Mouse (Mus musculus) stomach, embryonic 14.5 days (tissue): ENCODE measurements around the gene Gpd1. TPM values are rescaled to one million over a fixed set of nuclear protein-coding genes. Genes with fewer than 3 reads are reported as not detected.

Experiments
- ATAC-seq: fragments of 200-750 bp; cut with Nextera tagmentation; 2 replicates; pipeline ENCODE4 v1.8.0; 2017; ENCODE audit warnings: low read depth, moderate TSS enrichment; ENCODE audit not compliant: insufficient number of reproducible peaks, insufficient read depth, low FRiP score
- H3K27ac ChIP-seq: fragments of 300-500 bp; sonication (generic); 2 replicates; pipeline ENCODE4 v1.5.1; 2014; ENCODE audit warnings: mild to moderate bottlenecking, low read length, moderate library complexity, mixed read lengths
- H3K27me3 ChIP-seq: fragments of 300-500 bp; sonication (generic); 2 replicates; pipeline ENCODE4 v1.6.1; 2014; ENCODE audit warnings: low read length, control low read depth, mixed read lengths; ENCODE audit not compliant: control insufficient read depth, insufficient read depth
- H3K36me3 ChIP-seq: fragments of 300-500 bp; sonication (generic); 2 replicates; pipeline ENCODE4 v1.6.1; 2014; ENCODE audit warnings: mild to moderate bottlenecking, control low read depth, low read length, moderate library complexity, mixed read lengths; ENCODE audit not compliant: control insufficient read depth, insufficient read depth
- H3K4me1 ChIP-seq: fragments of 300-500 bp; sonication (generic); 2 replicates; pipeline ENCODE4 v1.6.1; 2014; ENCODE audit warnings: low read length, control low read depth, mixed read lengths; ENCODE audit not compliant: control insufficient read depth, insufficient read depth
- H3K4me2 ChIP-seq: fragments of 300-500 bp; sonication (generic); replicated peaks from 2 replicates; pipeline ENCODE4 v1.6.1; 2014; ENCODE audit warnings: low read depth, low read length, control low read depth
- H3K4me3 ChIP-seq: fragments of 300-500 bp; sonication (generic); 2 replicates; pipeline ENCODE4 v1.5.1; 2014; ENCODE audit warnings: low read depth, low read length, control low read depth
- H3K9ac ChIP-seq: fragments of 300-500 bp; sonication (generic); replicated peaks from 2 replicates; pipeline ENCODE4 v1.6.1; 2014; ENCODE audit warnings: low read depth, mild to moderate bottlenecking, control low read depth, low read length, moderate library complexity, mixed read lengths
- H3K9me3 ChIP-seq: fragments of 300-500 bp; sonication (generic); 2 replicates; pipeline ENCODE4 v1.6.1; 2016; ENCODE audit warnings: low read depth, low read length, control low read depth; ENCODE audit not compliant: control insufficient read depth
- WGBS: fragments of 180-500 bp; shearing (Covaris S2); extraction: QIAGEN DNeasy Blood & Tissue Kit; methylation state at CpG from one replicate; pipeline ENCODE4 v1.1.7; 2014; 5-methylcytosine and 5-hydroxymethylcytosine counted together
- polyA plus RNA-seq: library from polyadenylated mRNA; unstranded; fragments of >200 nt; fragmentation: Nextera tagmentation; extraction: Ambion mirVana; gene quantifications from 2 replicates; pipeline ENCODE4 v1.2.1, GENCODE M21; 2014

Gene Gpd1
- polyA plus RNA-seq, 1 experiment from 2014 or later = 0.20 TPM

- Histone ChIP-seq H3K4me3 (no peak overlapping the region), H3K9me3 (no peaks in the 10 kb centered on the region), H3K27me3 (no peaks in the 10 kb centered on the region), H3K4me1 (peaks cover 19% of the 10 kb centered on the region), H3K36me3 (peaks cover 16% of the 10 kb centered on the region; the same call in 1 of the 2 replicates), H3K27ac (no peak overlapping the region), H3K9ac (no peak overlapping the region), H3K4me2 (no peak overlapping the region)
- no peak for ATAC-seq
- 94% methylated on average over 12 of the region's 12 CpGs for WGBS
Observed at GRCm38 (mm10) chr15:99727525-99727924, 10.2 kb downstream of the Gpd1 start.

GRCm38 (mm10) chr15:99728211-99728610 is 10.9 kb downstream of the Gpd1 start:
- no peak overlapping the region for H3K4me3 ChIP-seq
- peaks cover 16% of the 10 kb centered on the region; the same call in 1 of the 2 replicates for H3K36me3 ChIP-seq
- ATAC-seq = no peak
- no peak overlapping the region for H3K27ac ChIP-seq
- no peaks in the 10 kb centered on the region for H3K9me3 ChIP-seq
- H3K9ac ChIP-seq = no peak overlapping the region
- H3K27me3 ChIP-seq = no peaks in the 10 kb centered on the region
- WGBS = 93% methylated on average over 5 of the region's 5 CpGs
- no peak overlapping the region for H3K4me2 ChIP-seq
- H3K4me1 ChIP-seq = peaks cover 19% of the 10 kb centered on the region

GRCm38 (mm10) chr15:99729056-99729783 is 11.9 kb downstream of the Gpd1 start:
- no peak overlapping the region for H3K9ac ChIP-seq
- peaks cover 16% of the 10 kb centered on the region; the same call in 1 of the 2 replicates for H3K36me3 ChIP-seq
- WGBS = 91% methylated on average over 3 of the region's 4 CpGs
- no peak overlapping the region for H3K4me3 ChIP-seq
- H3K9me3 ChIP-seq = no peaks in the 10 kb centered on the region
- ATAC-seq = no peak
- H3K4me2 ChIP-seq = no peak overlapping the region
- H3K27me3 ChIP-seq = no peaks in the 10 kb centered on the region
- peaks cover 10% of the 10 kb centered on the region for H3K4me1 ChIP-seq
- H3K27ac ChIP-seq = no peak overlapping the region

GRCm38 (mm10) chr15:99731167-99731566 is 13.9 kb downstream of the Gpd1 start:
- WGBS = 79% methylated on average over 2 of the region's 2 CpGs
- Histone ChIP-seq H3K9me3 (no peaks in the 10 kb centered on the region), H3K4me2 (no peak overlapping the region), H3K27ac (no peak overlapping the region), H3K9ac (no peak overlapping the region), H3K4me3 (no peak overlapping the region), H3K27me3 (no peaks in the 10 kb centered on the region), H3K36me3 (peaks cover 25% of the 10 kb centered on the region), H3K4me1 (0 out of 2 replicates have a peak, but pooled peaks cover 3% of the 10 kb centered on the region)
- ATAC-seq = no peak

- Histone ChIP-seq H3K4me1 (0 out of 2 replicates have a peak, but pooled peaks cover under 1% of the 10 kb centered on the region), H3K27me3 (no peaks in the 10 kb centered on the region), H3K36me3 (peaks cover 27% of the 10 kb centered on the region), H3K4me2 (no peak overlapping the region), H3K27ac (no peak overlapping the region), H3K4me3 (no peak overlapping the region), H3K9ac (no peak overlapping the region), H3K9me3 (no peaks in the 10 kb centered on the region)
- WGBS = 90% methylated on average over 3 of the region's 3 CpGs
- no peak for ATAC-seq
Observed at GRCm38 (mm10) chr15:99731678-99732077, 14.4 kb downstream of the Gpd1 start.

- H3K27ac ChIP-seq = no peak overlapping the region
- no peaks in the 10 kb centered on the region for H3K4me1 ChIP-seq
- 94% methylated on average over 5 of the region's 5 CpGs for WGBS
- peaks cover 29% of the 10 kb centered on the region for H3K36me3 ChIP-seq
- H3K4me3 ChIP-seq = no peak overlapping the region
- no peaks in the 10 kb centered on the region for H3K9me3 ChIP-seq
- no peak for ATAC-seq
- no peak overlapping the region for H3K9ac ChIP-seq
- H3K4me2 ChIP-seq = no peak overlapping the region
- no peaks in the 10 kb centered on the region for H3K27me3 ChIP-seq
Observed at GRCm38 (mm10) chr15:99733186-99733585, 15.9 kb downstream of the Gpd1 start.

- H3K36me3 ChIP-seq = peaks cover 40% of the 10 kb centered on the region
- whole genome bisulfite sequencing = 94% methylated on average over 2 of the region's 2 CpGs
- H3K27me3 ChIP-seq = no peaks in the 10 kb centered on the region
- no peaks in the 10 kb centered on the region for H3K4me1 ChIP-seq
- H3K27ac ChIP-seq = no peak overlapping the region
- H3K4me3 ChIP-seq = no peak overlapping the region
- H3K9me3 ChIP-seq = no peaks in the 10 kb centered on the region
- no peak overlapping the region for H3K4me2 ChIP-seq
- H3K9ac ChIP-seq = no peak overlapping the region
- no peak for ATAC-seq
Observed at GRCm38 (mm10) chr15:99735631-99736030, 18.3 kb downstream of the Gpd1 start.

- no peaks in the 10 kb centered on the region for H3K4me1 ChIP-seq
- H3K4me2 ChIP-seq = no peak overlapping the region
- no peak for ATAC-seq
- no peak overlapping the region for H3K9ac ChIP-seq
- WGBS = 91% methylated on average over 11 of the region's 11 CpGs
- H3K9me3 ChIP-seq = no peaks in the 10 kb centered on the region
- no peak overlapping the region for H3K4me3 ChIP-seq
- peaks cover 44% of the 10 kb centered on the region for H3K36me3 ChIP-seq
- H3K27me3 ChIP-seq = no peaks in the 10 kb centered on the region
- H3K27ac ChIP-seq = no peak overlapping the region
Observed at GRCm38 (mm10) chr15:99736675-99737074, 19.4 kb downstream of the Gpd1 start.

- WGBS = 93% methylated on average over 4 of the region's 4 CpGs
- no peak for ATAC-seq
- Histone ChIP-seq H3K36me3 (peaks cover 56% of the 10 kb centered on the region), H3K9ac (no peak overlapping the region), H3K4me2 (no peak overlapping the region), H3K4me1 (no peaks in the 10 kb centered on the region), H3K4me3 (no peak overlapping the region), H3K9me3 (no peaks in the 10 kb centered on the region), H3K27ac (no peak overlapping the region), H3K27me3 (no peaks in the 10 kb centered on the region)
Observed at GRCm38 (mm10) chr15:99740229-99740628, 22.9 kb downstream of the Gpd1 start.
